Mouse (Mus musculus): ENCODE measurements around the gene Arid3a. TPM values are rescaled to one million over a fixed set of nuclear protein-coding genes. Genes with fewer than 3 reads are reported as not detected.

Arid3a gene
- polyA plus RNA-seq, 1 experiment = 3.6 TPM

DNA sequence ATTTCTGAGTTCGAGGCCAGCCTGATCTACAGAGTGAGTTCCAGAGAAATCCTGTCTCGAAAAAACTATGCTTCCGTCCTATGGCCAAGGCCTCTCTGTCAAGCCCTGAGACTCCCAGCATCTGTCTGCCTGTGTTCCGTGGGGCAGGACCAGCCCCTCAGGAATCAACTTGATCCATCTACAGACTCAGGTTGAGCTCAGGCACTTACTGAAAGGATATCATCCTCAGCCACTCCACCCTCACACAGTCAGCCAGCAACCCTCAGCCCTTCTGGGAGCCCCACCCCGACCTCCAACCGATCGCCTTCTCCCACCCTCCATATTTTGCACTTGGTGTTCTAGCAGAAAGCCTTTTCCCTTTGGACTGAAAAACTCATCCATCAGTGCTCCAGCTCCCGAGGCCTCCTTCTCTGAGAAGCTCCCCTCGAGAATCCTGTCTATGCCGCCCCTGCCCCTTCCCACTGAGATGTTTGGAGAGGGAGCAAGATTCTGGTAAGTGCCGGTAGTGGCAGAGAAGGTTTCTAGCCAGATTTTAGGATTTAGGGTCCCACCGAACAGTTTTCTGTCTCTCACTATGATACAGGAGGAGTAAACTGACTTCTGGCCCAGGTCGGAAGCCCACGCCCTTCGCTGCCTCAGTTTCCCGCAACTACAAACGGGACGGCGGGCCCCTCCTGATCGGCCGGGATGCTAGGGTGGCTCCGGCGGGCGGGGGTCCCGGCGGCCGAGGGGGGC, 61.1 kb downstream of the Arid3a start:
- DNase-seq (ENCODE audit: low read depth, low spot score) = no peak
- WGBS = 25% methylated on average over 27 of the region's 27 CpGs

DNA sequence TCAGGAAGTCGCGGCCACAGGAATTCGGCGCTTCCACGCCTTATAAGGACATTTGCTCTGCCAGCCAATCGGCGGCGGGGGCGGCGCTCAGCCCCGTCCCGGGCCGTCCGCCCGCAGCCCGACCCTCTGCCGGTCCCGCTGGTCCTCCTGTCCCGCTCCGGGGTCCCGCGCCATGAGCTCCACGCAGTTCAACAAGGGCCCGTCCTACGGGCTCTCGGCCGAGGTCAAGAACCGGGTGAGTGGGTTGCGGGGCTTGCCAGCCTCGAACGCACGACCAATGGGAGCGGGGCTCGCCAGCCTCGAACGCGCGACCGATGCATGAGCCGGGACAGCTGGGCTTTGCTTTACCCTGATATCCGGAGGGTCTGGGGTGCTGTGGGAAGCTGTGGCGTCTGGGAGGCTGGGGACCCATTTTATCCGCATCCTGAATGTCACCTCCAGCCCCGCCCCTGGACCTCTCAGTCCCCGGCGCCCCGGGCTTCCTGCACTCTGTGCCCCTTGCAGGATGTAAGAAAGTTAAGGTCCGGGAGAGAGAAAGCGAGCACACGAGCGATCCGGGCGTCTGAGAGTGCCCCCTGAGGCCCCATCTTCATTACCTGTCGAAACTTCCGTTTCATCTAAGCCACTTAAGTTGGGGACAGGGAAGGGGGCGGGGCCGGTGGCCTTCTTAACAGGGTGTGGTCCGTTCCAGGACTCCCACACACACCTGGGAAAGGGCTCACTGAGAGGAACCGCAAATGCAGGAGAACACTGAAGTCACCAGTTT, 61.8 kb downstream of the Arid3a start, which contains the start of gene Cnn2:
Gene Cnn2 (plus strand): TSS at position 79 of the 766 bp plus-strand sequence.
- DNase-seq (ENCODE audit: low read depth, low spot score) = no peak
- WGBS = under 1% methylated on average over 59 of the region's 59 CpGs

DNA sequence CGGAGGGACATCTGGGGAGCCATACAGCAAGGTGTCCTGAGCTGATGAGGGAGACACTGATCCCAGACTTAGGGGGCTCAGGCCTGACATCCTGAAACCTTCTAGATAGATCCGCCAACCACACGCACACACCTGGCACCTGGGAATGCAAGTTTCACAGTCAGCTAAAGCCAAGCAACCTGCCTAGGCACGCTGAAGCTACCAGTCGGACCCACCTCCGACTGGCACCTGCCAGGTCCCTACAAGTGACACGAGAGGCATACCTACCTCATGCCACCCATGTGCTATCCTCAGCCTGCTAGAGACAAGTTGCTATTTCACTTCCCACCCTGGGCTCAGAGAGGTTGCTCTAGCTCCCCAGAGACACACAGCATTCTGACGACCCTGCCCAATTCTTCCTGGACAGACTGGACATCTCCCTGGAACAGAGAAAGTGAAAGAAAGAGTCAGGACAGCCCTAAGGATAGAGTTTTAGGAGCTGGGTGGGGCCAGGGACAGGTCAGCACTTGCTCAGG, 62.5 kb downstream of the Arid3a start:
- WGBS = 14% methylated on average over 8 of the region's 8 CpGs

DNA sequence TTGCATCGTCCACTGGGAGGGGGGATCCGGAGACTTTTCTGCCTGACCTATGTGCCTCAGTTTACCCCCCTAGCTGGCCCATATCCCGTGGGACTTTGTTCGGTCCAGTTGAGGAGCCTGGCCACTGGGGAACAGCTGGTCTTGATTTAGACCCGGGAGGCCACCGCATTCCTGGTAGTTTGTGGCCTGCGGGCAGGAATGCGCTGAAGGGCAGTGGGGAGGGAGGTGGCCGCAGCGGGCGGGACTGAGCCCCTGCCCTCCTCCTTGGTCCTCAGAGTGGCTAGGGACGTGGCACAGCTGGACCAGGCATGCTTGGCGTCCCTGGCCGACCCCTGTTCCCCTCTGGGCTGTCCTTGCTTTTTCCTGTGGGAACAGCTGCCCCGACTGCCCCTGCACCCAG, 63.0 kb downstream of the Arid3a start:
- DNase-seq (ENCODE audit: low read depth, low spot score) = no peak
- WGBS = 61% methylated on average over 15 of the region's 15 CpGs

More for the DNA sequence above, 62.5 kb downstream of the Arid3a start:
- DNase-seq (ENCODE audit: low read depth, low spot score) = no peak

DNA sequence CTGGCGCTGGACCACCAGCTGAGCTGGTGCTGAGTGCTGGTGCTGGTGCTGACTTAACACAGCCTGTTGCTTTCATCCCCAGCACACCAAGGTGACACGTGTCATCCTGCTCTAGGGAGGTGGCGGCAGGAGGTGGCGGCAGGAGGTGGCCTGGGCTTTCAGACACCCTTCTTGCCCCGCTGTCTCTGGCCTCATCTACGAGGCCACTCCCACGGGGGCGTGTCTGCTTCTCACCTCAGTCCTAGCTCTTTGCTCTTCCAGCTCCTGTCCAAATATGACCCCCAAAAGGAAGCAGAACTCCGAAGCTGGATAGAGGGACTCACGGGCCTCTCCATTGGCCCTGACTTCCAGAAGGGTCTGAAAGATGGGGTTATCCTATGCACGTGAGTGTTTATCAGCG, 64.3 kb downstream of the Arid3a start:
- 63% methylated on average over 12 of the region's 12 CpGs for WGBS
- no peak for DNase-seq (ENCODE audit: low read depth, low spot score)

DNA sequence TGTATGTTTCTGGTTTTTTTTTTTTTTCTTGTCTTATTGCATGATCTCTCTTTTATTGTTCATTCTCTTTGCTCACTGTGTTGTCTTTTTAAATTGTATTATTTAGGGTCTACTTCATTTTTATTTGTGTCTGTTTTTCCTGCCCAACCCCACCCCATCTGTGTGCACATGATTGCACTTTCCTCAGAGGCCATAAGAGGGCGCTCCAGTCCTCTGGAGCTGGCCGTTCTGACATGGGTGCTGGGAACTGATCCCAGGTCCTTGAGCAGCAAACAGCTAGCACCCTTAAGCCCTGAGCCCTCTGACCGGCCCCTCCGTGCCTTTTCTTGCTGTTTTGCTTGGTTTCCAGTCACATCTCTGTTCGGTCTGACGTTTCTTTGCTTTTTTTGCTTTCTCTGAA, 64.7 kb downstream of the Arid3a start:
- WGBS = 92% methylated on average over 6 of the region's 6 CpGs

DNA sequence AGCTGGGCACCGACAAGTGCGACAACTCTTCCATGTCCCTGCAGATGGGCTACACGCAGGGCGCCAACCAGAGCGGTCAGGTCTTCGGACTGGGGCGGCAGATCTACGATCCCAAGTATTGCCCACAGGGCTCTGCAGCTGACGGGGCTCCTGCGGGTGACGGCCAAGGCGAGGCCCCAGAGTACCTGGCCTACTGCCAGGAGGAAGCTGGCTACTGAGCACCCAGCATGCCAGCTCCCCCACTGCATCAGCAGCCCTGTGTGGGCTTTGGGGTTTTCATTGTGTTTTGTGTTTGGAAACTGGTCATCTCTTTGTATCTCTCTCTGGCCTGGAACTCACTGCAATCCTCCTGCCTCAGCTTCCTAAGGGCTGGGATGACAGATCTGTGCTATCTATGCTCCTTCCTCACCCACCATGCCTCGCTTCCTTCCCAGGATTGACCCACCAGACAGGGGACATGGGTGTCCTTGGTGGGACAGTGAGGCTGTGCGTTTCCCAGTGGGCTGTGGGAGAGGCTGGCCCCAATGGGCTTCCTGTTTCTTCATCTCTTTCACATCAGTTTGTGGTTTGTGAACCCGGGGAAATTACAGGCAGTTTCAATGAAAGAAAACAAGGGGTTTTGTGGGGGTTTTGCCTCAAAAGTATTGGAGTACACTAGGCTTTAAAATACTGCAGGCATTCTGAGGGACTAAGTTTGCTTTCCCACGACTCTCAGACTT, 67.7 kb downstream of the Arid3a start:
- no peak for DNase-seq (ENCODE audit: low read depth, low spot score)
- 45% methylated on average over 16 of the region's 16 CpGs for WGBS

More for the DNA sequence above, 64.7 kb downstream of the Arid3a start:
- no peak for DNase-seq (ENCODE audit: low read depth, low spot score)

DNA sequence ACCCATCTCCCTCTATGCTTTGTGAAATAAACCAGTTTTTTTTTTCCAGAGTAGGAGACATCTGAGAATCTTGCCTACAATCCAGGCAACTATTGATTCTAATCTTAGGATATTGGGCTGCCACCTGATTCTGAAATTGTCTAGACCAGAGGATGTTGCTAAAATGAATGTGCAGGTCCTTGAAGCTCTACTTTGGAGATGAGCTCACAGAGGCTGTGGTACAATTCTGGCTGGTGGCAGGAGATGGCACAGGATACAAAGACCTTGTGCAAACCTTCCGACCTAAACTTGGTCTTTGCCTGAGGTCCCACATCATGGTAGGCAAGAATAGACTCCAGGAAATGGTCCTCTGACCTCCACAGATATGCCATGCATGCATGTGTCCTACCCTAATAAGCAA, 68.8 kb downstream of the Arid3a start:
- DNase-seq (ENCODE audit: low read depth, low spot score) = no peak
- WGBS = 69% methylated on average over 1 of the region's 1 CpGs

DNA sequence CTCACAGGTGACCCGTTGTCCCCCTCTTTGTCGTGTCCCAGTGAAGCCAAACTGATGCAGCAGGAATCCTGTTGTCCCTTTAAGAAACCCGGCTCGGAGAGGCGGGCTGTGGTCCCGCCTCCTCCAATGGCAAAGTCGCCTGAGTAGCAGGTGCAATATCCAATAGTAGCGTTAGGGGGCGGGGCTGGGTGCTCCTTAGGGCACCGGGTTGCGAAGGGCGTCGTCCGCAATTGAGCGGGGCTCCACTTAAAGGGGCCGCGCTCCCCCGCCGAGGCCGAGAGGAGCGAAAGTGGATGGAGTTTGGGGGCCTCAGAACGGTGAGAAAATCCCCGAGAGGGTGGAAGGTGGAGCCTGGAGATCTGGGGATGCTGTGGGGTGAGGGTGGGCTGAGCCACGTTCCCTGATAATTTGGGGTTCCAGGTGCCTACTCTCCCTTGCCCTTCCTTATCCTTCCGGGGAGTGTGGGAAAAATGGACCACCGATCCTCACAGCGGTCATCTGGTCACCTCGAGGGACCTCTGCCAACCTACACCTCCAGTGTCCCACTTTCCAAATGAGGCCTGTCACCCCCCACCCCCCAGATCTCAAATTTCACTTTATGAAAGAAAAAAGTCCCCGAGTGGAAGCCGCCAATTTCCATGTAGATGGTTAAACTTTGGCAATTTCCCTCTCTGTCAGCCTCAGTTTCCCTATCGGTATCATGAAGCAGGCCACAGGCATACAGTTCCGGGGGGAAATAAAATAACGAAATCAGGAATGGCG, 69.6 kb downstream of the Arid3a start, which contains the start of gene Abca7:
Gene Abca7 (plus strand): TSS at position 223 of the 762 bp plus-strand sequence.
- WGBS = under 1% methylated on average over 34 of the region's 34 CpGs
- peak; percentile 92 for DNase-seq (ENCODE audit: low read depth, low spot score)

DNA sequence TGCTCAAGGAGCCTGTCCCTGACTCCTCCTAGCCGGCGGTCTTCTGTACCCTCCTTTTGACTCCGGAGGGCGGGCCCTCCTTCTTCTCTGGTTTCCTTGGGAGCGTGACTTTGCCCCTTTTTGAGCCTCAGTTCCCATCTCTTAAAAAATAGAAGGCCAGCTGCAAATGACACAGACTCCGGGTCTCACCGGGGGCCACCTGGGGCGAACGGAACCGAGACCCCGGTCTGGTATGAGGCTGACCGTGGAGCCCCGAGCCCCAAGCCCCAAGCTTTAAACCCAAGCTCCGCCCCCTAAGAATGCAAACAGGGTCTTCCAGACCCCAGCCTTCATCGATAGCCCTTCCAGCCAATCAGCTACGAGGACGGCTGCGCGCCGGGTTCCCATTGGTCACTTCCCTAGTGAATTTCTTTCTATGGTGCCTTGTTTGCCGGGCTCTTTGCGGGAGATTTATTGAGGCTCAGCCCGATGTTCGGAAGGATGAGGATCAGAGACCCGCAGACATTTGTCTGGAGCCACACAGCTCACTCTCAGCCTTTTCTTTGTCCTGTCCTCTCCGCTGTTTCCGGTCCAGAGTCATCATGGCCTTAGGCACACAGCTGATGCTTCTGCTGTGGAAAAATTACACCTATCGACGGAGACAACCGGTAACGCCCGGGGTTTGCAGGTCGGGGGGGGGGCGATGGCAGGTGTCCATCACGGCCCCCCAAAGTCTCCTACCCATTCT, 70.4 kb downstream of the Arid3a start:
- under 1% methylated on average over 35 of the region's 35 CpGs for WGBS
- DNase-seq (ENCODE audit: low read depth, low spot score) = no peak

DNA sequence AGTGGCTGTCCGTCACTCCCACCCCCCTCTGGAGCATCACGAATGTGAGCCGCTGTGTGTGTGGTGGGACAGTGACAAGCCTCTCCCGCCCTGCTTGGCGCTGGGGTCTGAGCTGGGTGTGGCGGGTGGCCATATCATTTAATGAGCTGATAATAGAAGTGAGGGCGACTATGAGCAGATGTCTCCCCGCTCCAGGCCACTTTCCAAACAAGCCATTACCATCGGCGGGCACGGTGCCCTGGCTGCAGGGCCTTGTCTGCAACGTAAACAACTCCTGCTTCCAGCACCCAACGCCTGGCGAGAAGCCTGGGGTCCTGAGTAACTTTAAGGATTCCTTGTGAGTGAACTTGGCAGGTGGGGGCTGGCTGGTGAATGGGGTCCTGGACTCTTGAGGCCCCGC, 71.0 kb downstream of the Arid3a start:
- 24% methylated on average over 15 of the region's 15 CpGs for whole genome bisulfite sequencing

DNA sequence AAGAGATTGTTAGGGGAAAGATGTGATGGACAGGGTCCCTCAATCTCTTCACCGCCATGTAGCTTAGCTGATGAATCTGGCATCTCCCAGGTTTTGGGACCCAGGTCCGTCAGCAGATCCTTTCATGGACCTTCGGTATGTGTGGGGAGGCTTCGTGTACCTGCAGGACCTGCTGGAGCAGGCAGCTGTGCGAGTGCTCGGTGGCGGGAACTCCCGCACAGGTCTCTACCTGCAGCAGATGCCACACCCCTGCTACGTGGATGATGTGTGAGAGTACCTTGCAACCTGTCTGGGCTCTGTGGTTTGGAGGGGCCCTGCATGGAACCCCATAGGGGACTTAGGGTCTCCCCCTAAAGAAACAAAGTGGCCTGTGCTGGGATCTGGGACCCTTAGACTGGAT, 75.1 kb downstream of the Arid3a start:
- 84% methylated on average over 9 of the region's 9 CpGs for WGBS
- no peak for DNase-seq (ENCODE audit: low read depth, low spot score)

More for the DNA sequence above, 71.0 kb downstream of the Arid3a start:
- no peak for DNase-seq (ENCODE audit: low read depth, low spot score)

DNA sequence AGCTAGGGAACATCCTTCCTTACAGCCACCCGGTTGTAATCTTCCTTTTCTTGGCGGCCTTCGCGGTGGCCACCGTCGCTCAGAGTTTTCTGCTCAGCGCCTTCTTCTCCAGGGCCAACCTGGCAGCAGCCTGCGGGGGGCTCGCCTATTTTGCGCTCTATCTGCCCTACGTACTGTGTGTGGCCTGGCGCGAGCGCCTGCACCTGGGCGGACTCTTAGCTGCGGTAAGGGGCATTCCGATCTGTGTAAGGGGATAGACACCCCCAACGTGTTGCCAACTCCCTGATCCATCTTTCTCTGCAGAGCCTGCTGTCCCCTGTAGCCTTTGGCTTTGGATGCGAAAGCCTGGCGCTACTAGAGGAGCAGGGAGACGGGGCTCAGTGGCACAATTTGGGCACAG, 76.0 kb downstream of the Arid3a start:
- WGBS = 83% methylated on average over 21 of the region's 21 CpGs

DNA sequence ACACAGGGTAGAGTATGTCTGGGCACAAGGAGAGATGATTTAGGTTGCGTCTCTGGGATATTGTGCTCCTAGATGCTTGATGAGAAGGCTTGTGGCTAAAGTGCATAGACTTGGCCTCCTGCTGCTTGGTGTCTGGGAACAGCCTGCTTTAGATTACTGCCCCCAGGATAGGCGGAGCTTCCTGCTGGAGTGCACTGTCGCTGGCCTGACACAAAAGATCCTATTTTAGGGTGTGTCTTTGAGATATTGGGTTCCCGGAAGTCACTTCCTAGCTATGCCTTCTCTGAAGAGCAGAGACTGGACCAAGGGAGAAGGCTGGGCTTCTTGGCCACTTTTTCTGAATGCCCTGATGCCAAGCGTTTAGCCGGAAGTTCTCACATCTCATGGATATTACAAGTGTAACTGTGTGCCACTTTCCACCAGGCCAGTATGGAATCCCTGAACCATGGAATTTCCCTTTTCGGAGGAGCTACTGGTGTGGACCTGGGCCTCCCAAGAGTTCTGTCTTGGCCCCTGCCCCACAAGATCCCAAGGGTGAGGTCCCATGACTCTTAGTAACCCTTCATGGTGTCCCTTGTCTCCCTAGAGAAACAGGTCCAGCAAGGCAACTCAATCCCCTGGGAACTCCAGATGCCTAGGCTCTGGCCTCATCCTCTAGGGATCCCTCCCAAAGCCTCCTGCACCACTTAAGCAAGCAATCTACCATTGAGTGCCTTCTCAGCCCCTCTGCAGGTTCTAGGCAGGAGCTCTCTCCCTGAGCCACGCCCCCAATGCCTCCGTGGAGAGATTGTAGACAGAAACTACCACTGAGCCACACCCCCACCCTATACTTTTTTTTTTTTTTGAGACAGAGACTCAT, 76.8 kb downstream of the Arid3a start:
- DNase-seq (ENCODE audit: low read depth, low spot score) = no peak
- 57% methylated on average over 9 of the region's 9 CpGs for WGBS

More for the DNA sequence above, 76.0 kb downstream of the Arid3a start:
- no peak for DNase-seq (ENCODE audit: low read depth, low spot score)

DNA sequence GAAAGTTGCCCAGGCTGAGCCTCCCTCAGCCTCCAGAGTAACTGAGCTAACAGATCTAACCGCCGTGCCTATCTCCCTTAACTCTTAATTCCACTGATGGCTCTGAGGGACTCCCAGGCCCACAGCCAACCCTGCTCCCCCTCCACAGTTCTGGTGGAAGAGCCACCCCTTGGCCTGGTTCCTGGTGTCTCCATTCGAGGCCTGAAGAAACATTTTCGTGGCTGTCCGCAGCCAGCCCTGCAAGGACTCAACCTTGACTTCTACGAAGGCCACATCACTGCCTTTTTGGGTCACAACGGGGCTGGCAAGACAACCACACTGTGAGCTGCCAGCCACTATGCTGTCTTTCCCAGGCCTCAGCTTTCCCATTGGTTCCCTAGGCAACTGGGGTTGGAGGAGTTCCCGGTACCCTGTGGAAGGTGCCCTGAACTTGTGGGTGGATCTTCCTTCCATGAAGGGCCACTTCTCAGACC, 77.4 kb downstream of the Arid3a start:
- WGBS = 83% methylated on average over 8 of the region's 8 CpGs
- DNase-seq (ENCODE audit: low read depth, low spot score) = no peak
